Mouse (Mus musculus) cerebellum, adult 9-10 months (tissue): ENCODE results near the gene Mylk2.

ENCODE experiments used
- DNase-seq: peaks from one replicate; pipeline ENCODE4 v3.0.0; 2022

Gene Mylk2

DNA sequence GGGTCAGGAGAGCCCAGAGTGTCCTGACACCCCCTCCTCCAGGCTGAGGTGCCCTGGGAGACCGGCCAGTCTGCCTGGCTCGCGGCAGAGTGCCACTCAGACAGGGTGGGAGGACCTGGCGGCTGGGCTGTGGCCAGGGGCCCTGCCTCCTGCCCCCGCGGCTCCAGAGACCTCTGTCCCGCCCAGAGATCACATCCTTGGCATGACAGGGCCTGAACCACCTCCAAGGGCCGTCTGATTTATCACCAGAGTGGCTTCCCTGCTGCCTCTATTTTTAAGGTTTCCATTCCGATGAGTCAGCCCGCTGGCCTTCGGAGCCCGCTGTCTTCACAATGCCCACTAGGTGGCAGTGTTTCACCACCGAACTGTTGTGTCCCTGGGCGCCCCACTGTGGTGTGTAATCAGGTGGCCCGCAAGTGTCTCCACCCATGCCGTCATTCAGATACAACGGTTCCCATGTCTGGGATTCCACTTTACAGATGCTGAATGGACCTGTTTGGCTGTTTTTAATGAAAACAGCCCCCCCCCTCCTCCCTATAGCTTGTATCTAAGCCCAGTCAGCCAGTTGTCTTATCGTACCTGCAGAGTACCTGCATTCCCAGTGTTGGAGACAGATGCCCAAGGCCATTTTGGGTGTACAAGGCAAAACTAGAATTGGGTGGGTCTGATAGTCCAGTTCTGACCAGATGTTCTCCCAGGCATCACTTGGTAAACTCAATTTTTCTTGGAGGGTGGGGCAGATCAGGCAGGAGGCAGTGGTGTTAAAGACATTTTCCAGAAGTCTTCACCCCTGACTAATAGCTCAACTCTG lies 3.4 kb downstream of the Mylk2 start:
- peak; percentile 90 for DNase-seq

DNA sequence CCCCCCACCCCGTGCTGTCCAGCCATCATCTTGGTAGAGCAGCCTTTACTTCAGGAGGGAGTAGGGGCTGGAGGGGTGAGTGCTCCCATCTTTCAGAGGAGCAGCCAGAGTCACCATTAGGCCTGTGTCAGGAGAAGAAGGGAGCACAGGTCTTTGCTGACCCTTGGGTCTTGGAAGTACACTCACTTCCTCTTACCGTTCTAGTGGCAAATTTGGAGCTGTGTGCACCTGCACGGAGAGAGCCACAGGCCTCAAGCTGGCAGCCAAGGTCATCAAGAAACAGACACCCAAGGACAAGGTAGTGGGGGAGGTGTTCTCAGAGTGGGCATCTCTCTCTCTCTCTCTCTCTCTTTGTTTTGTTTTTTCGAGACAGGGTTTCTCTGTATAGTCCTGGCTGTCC lies 4.3 kb downstream of the Mylk2 start:
- no peak for DNase-seq

DNA sequence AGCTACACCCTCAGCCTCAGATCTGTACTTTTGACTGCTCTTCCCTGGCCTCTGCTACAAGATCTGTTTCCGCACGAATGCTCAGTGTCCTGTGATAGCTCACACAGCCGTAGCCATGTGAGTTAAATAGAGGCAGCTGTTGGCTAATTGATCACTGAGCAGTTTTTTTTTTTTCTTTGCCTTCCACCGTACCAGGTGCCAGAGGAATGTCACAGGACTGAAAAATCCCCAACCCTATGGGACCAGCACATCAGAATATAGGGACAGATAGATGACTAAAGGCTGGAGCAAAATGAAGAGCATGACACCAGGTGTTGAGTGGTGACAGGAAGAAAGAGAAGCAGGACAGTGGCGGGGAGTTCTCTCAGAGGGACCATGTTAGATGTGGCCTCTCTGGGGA lies 5.0 kb downstream of the Mylk2 start:
- no peak for DNase-seq

DNA sequence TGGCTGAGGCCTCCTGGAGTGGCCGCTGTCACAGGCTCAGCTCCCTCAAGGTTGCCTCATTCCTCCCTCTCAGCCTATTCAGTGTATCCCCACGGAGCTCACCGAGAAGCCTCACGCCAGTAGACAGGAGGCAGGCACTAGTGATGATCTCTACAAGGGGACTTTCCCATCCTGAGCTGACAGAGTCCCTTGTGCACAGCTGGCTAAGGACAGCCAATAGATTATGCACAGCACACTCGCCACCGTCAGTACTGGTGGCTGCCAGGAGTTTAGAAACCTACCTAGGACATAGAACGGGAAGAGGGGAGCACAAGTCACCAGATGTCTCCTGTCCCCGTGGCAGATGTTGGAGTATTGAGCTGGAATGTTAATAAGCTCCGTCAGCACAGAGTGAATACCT lies 6.5 kb downstream of the Mylk2 start:
- no peak for DNase-seq

DNA sequence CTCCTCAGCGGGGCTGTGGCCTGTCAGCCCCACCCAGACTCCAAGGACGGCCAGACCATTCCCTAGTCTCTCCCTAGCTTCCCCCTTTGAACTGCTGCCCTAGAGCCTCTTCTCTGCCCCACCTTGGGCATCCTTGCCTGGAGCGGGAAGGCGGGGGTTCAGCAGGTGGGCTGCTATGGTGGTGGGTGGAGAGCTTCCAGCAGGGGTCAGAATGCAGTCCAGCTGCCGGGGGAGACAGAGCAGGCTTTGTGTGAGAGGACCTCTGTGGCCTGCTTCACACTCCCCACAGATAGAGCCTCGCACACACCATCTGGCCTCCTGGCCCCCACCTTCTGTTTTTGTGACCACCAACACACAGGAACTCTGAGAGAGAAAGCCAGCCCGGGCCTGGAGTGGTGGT lies 11.2 kb downstream of the Mylk2 start:
- no peak for DNase-seq

DNA sequence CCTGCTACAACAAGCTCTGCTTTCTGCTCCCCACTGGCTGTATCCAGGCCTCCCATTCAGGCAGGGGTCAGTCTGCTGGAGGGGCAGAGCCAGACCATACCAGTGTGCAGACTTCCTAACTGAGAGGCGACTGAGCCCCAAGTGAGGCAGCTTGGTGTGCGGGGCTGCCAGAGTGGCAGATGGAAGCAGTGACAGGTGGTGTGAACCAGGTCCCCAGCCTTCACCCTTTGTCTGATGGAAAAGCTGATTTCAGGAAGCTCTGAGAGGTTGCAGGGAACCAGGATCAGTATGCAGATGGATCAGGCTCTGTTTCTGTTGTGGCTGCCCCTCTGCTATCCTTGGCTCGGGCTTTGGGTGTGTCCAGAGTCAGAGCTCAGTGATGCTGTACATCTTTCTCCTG lies 12.5 kb downstream of the Mylk2 start:
- DNase-seq = peak; percentile 65

DNA sequence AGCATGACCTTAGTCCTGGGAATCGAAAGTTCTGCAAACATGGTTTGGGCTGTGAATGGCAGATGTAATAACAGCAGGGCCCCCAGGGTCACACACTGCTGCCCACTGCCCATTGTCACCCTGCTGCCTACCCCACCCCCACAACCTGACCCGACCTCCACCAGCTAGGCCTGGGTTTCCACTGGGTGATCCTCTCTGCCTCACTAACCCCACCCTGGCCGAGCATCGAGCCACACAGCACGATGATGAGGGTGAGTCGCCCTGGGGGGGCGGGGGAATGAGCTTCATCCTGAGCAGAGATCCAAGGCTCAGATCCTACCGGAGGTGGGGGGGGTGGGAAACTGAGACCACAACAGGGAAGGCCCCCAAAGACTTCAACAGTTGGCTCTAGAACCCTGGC lies 13.0 kb downstream of the Mylk2 start:
- DNase-seq = no peak

DNA sequence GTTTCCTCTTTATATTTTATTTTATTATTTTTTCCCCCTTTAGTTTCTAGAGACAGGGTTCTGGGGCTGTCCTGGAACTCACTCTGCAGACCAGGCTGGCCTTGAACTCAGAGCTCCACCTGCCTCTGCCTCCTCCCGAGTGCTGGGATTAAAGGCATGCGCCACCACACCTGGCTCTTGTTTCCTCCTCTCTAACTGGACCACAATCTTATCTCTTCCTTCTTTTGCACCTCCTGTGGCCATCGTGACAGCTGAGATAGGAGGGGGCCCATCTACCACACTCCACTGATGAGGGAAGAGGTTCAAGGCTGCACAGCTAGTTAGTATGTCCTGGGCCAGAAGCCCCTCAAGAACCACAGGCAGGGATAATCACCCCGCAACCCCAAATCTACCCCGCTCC lies 13.4 kb downstream of the Mylk2 start:
- DNase-seq = no peak

DNA sequence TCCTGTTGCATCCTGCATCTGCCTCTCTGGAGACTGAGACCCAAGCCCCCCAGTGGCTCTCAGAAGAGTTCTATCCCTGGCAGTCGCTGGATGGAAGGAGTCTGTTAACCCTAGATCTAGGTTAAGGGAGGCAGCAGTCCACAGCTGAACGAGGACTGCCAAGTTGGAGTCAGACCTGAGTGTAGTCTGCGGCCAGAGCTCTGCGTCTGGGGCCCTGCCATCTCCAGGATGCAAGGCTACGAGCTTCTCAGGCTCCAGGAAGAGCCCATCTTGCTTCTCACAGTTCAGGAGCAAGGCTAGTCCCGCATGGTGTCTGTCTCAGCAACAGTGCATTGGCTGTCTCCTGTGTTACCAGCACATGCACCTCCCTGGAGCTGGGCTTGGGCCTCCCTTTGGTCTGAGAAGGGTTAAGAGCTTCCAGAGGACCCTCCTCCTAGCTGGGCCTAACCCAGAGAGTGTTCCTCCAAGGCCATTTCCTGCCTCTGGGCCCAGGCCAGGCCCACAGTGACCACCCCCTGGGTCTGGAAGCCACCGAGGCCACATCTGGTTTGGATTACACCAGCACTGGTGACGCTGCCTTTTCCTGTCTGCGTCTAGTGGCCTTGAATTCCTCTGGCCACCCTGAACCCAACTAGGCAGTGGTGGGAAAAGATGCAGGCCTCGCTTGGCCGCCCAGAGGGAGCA lies 14.2 kb downstream of the Mylk2 start:
- no peak for DNase-seq

DNA sequence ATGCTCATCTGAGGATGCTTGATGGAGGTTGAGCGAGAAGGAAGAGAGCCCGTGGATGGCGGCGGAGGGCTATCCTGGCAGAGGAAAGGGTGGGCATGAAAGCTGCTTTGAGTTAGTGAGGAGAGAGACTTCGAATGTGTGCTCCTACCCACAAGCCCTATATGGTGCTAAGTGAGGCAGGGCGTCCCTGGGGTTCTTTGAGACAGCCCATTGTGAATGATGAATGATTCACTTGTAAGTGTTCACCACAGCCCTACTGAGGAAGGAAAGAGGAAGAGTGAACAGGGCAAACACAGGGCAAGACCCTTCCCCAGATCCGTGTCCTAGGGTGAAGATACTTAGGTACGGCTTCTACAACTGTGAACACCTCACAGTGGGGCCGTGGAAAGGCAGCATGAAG lies 15.7 kb downstream of the Mylk2 start:
- no peak for DNase-seq

DNA sequence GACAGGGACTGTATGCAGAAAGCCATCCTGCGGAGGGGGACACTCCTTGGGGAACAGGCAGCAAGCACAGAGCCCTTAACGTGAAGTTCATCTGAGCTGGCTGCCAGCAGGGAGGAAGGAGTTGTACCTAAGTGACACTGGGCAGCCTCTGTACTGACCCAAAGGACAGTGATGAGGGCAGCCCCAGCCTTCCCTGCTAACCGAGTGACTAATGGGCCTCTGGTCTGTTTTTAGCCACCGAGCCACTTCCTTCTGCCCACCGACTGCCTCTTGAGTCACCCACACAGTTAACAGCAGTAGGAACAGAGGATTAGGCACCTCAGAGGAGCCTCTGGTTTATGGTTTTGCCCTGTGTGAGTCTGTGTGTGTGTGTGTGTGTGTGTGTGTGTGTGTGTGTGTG lies 16.2 kb downstream of the Mylk2 start:
- DNase-seq = no peak

DNA sequence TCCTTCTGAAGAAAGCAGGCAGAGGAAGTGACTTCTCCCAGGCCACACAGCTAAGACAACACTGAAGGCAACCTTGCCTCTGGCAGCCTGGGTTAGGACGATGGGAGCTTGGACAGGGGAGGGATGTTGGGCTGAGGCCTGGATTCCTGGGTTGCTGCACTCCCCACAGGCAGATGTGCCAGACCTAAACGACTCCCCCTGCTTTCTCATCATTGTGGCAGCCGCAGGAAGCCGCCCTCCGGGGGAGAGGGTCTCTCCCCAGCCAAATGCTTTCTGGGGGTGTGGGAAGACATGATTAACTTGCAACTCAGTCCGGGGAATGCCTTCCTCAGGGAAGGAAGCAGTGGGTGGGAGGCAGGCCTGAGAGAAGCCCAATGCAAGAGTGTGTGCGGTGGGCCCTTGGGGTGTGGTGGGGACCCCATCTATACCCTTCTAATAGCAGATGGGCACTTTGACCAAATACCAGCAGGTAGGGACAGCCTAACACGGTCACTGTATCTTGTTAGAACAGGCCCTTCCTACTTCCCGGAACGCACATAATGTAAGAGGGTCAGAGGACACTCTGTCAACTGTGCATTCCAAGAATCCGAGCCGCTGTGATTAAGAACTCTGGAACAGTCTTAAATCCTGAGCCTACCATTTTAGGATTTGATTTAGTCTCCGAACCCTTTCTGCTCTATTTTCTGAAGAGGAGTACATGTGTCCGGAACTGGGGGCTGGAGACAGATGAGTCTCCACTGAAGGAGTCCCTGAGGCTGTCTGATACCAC lies 17.3 kb downstream of the Mylk2 start:
- no peak for DNase-seq

DNA sequence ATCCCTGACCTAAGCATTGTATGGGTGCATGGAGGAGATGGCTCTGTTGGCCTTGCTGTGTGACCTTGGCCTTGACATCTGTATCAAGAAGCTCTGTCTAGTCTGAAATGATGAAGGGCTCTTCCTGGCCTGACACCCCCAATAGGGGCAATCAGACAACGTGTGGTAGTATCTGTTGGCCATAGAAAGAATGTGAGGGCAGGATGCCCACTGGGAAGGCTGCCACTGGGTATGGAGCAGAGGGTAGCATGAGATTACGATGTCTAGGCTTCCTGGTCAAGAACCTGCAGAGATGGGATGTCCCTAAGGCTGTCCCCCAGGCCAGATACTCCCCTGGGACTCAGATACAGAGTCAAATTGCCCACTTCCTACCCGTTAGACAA lies 17.8 kb downstream of the Mylk2 start:
- DNase-seq = no peak

DNA sequence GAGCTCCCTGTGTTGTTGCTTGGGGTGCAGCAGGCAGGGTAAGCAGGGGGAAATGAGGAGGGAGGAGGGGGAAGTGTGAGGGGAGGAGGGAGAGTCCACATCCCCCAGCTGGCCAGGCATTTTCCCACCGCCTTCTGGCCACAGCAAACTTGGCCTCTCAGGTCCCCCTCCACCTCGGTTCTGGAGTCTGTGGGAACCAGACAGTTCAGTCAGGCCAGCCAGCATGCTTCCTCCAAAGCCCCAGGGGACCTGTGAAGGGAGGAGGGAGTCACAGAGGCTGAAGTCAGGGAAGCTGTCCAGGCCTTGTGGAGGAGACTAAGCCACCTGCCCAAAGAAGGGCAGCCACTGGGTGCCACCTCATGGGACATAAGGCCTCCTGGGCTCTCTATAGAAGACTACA lies 19.1 kb downstream of the Mylk2 start:
- no peak for DNase-seq

DNA sequence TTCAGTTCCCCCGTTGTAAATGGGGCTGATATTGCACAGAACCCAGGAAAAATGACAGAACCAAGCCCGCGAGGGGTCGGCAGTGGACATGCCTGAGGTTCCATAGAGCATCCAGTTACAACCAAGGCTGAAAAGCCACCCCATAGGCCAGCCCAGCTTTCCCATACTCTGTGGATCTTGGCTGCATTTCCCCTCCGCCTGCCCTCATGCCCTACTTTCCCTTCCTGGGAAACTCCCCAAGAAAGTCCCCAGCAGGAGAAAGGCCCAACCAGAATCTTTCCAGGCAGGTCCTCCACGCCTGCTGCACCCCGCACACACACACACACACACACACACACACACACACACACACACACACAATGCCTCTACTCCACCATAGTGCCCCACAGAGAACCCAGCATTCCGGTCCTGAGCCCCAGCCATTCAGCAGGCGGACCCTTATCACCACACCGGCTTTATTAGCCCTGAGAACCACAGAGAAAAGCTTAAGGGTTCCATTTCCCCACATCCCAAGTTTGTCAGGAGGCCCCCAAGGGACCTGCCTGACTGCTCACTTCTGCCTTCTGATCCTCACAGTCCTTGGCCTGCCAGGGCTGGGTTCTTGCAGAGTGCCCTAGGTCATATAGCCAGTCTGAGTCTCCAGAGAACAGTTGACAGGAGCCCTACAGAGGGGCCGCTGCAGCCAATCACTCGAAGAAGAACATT lies 20.5 kb downstream of the Mylk2 start:
- DNase-seq = no peak

DNA sequence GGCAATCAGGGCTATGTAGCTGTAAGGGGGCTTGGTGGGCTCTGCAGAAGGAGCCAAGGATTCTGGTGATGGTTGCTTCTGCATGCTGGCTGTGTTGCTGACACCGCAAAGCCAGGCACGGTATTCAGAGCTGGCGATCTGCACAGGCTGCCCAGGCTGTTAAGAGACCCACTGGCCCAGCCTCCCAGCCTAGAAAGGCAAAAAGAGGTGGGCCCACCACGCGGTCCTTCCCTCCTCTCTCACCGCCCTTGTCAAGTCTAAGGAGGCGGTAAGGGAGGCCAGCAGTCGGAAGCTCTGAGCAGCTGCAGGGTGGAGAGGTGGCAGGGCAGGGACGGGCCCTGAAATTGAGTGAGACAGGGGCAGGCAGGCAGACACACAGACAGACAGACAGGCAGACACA lies 21.9 kb downstream of the Mylk2 start, which contains the start of gene Foxs1:
Gene Foxs1, minus strand, starts transcription at position 161 of the 400 bp plus-strand sequence.
- no peak for DNase-seq

DNA sequence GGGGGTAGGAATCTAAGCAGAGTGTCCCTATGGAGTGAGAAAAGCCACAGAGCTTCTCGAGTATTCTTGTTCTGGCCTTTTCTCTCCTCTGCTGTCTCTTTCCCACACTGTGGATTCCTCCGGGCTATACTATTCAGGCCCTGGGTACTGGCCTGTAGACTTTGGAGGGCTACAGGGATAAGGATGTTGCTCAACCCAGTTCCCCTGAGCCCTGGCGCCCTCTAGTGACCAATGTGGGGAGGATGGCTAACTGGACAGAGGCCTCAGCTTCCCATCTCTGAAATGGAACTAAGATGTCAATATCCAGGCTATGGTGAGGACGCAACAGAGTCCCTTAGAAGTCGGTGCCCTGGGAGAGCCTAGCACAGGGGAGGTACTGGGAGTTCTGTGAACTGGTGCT lies 22.5 kb downstream of the Mylk2 start:
- DNase-seq = peak; percentile 58

DNA sequence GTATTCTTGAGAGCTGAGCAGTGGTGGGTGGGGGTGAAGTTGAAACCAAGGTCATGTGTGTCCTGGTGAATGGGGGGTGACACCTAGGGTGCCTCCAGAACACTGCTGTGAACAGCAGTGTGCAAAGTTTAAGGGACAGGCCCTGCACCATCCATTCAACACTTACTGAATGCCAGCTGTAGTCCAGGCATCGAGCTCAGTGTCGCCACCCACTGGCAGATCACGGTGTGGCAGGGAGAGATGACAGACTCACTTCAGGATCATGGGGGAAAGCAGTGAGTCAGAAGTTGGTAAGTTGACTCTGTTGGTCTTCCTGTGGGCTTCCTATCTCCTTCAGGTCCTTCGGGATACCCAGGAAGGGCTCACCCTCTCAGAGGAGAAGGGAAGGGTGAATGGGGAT lies 28.7 kb downstream of the Mylk2 start:
- peak; percentile 66 for DNase-seq

DNA sequence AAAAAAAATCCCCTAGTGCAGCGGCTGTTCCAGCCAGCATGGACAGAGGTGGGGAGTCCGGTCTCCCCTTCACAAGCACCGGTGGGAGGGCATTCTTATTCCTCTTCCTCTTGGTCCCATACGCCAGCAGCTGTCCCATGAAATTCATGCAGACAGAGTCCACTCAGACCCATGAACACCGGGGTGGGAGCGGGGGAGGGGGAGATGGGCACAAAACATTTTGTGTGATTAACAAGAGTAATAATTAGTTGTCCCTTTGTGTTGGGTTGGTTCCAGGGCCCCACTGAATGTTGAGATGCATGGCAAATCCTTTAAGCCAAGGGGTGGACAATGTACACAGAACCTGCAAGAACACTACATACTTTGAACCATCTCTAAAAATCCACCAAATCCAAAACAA lies 30.0 kb downstream of the Mylk2 start:
- DNase-seq = no peak

DNA sequence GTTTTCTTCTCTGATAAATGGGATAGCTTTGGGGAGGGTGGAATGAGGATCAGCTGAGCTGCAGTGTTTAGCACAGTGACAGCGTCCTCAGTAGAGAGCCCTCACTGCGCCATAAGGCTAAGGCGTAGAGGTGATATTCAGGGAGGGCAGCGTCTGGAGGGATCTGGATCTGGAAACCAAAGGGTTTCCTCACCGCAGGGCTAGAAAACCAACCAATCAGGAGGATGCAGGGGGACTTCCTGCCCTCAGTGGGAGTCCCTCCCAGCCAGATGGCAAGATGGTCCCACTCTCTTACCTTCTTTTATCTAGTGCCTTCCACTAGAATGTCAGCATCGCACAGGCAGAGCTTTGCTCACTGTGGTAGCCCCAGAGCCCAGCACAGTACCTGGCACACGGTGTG lies 30.6 kb downstream of the Mylk2 start:
- no peak for DNase-seq

DNA sequence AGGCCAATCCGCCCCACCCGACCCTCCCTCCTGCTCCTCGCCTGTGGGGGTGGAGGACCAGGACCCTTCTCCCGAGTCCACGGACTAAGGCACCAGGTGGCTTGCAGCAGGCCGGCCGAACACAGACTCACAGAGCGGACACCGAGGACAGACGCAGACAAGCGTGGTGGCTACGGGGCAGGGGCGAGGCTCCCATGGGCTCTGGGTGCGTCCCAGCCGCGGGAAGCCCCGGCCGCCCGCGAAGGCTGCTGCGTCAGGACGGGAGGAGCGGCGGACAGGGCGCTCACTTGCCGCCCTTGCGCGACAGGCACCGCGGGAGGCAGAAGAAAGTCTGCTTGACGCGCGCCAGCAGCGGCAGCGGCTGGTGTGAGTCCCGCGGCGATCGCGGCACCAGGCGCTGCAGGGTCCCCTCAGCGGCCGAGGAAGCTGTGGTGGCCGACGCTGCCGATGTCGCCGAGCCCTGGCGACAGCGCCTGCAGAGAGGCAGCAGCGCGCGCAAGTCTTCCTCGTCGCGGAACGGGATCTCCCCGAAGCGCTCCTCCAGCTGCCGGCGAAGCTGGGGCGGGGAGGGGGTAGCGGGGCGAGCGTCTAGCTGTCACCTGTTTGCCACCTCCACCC lies 31.9 kb downstream of the Mylk2 start:
- no peak for DNase-seq

DNA sequence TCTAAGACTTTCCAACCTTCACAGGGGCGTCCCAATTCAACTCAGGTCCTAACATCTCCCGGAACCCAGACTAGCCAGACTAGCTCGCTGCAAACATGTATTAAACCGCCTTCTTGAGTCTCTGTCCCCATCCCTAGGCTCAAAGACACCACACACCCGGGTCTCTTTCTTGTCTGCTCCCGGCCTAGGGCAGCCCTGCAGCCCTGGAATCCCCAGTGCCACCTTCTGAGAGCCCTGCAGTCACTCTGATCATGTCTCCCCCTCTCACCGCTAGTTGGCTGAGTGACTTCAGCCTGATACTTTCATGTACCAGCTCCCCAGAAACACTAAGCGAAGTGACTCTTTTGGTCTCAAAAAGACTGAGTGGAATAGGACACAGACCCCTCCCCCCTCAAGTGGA lies 32.4 kb downstream of the Mylk2 start:
- no peak for DNase-seq

DNA sequence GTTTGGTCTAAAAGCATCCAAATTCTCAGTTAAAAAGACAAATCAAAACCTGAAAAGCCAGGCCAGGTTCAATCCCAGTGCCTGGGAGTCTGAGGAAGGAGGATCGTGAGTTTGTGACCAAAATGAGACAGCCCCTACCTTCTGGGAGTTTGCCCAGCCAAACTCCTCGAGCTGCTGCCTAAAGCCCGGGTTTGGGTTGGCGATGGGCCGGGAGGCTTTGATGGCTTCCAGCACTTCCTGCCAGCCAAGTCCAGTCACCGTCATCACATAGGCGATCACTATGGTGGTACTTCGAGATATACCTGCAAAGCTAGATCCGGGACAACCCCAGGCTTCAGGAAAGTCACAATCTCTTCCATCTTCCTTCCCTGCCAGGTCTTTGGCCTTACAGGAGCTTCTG lies 32.9 kb downstream of the Mylk2 start:
- no peak for DNase-seq
